Mouse (Mus musculus) urinary bladder, adult 2 months (tissue): ENCODE measurements around the gene Ppm1h. TPM values are rescaled to one million over a fixed set of nuclear protein-coding genes. Genes with fewer than 3 reads are reported as not detected.
"Not testable (repeated sequence)": the region's sequence is repeated elsewhere in the genome, so short reads cannot be mapped to it uniquely, and the experiment has no call there.

Source experiments
- DNase-seq: peaks from one replicate; pipeline ENCODE4 v3.0.0; 2022; ENCODE audit warnings: low spot score
- polyA plus RNA-seq: library from polyadenylated mRNA; depleted of rRNA; stranded (reverse); fragments of >200 nt; gene quantifications from 2 replicates; pipeline ENCODE4 v1.2.3, GENCODE M21; 2012

The Ppm1h gene
- polyA plus RNA-seq, 1 experiment, result 20.9 TPM

GRCm38 (mm10) chr10:122926275-122926674 lies 247.7 kb downstream of the Ppm1h start:
- no peak for DNase-seq

DNA sequence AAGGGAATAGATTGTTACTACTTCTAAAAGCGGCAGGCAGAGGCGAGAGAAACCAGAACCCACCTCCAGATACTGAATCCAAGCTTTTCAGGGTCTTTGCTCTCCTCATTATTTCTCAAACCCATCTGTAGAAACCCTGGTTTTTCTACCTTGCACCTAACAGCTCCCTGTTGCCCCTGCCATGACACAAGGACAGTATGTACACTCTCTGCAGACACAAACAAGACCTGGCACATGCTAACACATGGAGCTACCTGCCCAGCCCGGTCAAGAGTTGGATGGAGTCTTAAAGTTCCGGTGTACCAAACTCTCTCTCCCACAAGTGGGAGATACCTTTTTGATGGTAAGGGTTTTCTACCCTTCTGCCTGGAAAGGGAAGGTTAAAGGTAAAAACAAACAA lies 252.0 kb downstream of the Ppm1h start:
- no peak for DNase-seq

DNA sequence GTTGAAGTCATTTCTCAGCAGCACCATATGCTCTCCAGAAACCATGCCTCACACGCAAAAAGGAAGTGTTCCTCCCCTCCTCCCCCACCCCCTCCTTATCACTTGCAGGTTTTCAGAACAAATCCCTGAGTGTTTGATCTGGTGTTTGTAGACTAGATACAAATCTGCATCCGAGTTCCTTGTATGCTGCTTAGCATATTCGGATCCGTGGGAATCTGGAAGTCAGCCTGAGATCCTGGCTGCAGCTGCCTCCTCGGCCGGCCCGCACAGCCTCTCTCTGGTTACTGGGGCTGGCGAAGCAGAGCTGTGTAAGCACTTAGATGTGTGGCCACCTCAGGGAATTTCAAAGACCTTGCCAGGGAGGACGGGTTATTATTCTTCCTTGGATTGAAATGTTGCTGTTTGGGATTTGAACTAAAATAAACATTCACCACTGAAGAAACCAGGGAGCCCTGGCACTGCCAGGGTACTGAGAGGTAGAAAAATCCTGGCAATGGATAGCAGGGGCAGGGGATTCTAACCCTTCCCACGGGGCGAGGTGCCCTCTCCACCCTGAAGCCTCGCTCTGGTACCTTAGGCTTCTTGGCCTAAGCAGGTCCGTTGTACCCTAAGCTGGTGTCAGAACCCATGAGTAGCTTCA lies 252.8 kb downstream of the Ppm1h start:
- no peak for DNase-seq

DNA sequence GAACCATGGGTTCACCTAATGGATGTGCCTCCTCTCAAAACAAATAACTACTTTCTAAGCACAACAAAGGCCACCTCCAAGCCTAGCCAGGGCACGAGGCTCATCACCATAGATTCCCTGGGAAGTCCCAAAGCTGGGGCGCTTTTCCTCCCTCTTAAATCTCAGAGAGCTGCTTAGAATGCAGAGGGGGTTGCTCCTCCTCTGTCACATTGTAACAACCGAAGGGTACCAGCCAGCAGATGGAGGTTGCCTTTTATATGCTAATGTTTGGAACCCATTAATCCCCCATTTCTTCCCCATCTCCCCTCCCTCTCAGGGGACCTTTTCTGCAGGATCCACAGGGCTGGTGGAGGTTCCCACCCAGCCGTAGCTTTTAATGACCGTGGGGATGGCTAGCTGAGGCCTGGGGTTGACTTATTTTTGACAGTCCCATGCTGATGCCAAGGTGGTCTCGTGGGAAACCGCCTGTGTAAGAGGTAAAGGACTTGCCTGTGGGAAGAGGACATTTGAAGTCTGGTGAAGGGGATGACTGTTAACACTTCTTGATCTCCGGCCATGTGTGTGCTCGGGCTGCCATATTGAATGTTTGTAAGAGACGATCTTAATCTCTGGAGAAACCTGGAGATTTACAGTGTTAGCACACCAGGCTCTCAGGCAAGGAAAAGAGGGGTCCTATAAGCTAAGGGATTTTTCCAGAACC lies 253.4 kb downstream of the Ppm1h start:
- no peak for DNase-seq

GRCm38 (mm10) chr10:122933053-122933838 lies 254.7 kb downstream of the Ppm1h start:
- DNase-seq, result no peak

DNA sequence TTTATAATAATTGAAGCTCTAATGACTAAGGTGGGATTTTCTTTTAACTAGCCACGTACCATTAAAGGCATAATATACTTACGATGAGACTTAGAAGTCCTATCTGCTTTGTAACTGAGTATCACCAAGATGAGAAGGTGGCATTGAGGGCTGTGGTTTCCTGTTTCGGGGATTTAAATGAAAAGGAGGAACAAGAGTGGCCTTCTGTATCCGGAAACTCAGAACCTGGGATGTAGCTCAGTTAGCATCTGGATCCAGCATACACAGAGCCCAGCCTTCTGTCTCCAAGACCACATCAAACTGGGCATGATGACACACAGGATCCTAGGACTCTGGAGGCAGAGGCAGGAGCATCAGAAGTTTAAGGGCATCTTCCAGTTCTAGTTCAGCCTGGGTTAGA lies 256.8 kb downstream of the Ppm1h start:
- not testable (repeated sequence) for DNase-seq

DNA sequence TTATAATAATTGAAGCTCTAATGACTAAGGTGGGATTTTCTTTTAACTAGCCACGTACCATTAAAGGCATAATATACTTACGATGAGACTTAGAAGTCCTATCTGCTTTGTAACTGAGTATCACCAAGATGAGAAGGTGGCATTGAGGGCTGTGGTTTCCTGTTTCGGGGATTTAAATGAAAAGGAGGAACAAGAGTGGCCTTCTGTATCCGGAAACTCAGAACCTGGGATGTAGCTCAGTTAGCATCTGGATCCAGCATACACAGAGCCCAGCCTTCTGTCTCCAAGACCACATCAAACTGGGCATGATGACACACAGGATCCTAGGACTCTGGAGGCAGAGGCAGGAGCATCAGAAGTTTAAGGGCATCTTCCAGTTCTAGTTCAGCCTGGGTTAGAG lies 258.8 kb downstream of the Ppm1h start:
- not testable (repeated sequence) for DNase-seq

GRCm38 (mm10) chr10:122939546-122939945 lies 261.0 kb downstream of the Ppm1h start:
- DNase-seq, result no peak

DNA sequence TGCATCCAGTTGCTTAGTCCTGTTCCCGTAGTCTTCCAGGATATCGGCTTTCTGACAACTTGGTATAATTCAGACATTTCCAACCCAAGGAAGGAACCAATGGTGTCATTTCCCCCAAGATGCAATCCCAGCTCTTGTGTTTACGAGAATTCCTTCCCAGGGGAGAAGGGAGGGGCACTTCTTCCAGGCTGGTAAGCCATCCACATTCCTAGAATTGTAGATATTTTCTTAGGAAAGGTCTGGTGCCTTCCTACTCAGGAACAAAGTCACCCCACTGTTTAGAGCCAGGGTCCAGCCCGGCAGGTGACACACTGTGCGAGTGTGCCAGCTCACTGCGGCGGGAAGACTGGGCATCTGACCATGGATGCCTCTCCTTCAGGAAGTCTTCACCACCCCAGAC lies 264.2 kb downstream of the Ppm1h start:
- no peak for DNase-seq

DNA sequence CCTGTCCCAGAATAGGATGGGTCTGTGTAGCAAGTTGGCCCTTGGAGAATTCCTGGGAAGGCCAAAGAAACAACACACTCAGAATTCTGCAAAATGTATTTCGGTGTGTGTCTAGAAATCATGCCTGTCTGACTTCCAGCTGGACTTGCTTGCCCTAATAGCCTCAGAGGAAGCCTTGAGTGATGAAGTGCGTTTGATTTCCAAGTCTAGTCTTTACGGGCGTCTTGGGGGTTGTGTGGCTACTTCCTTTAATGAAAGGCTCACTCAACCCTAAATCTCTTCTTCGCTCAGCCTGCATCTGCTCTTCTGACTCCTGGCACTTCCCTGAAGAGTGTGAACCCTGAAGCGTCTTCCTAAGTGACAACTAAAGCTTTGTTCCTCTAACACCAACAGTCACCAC lies 265.3 kb downstream of the Ppm1h start:
- no peak for DNase-seq

DNA sequence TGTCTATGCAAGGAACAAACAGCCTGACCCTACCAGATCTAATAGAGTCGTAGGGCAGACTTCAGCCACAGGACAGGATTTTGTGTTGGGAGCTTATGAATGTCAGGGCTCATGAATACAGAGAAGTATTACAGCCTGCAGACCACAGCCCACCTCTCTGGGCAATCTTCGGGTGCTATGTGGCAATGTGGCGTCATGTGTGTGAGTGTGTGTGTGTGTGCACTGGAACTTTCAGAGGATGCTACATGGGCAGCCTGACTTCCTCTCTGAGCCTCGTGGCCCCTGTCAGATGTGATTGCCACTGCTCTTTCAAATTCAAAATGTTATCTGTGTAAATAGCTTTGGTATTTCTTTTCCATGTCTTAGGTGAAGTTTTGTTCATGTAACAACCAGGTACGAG lies 266.3 kb downstream of the Ppm1h start:
- no peak for DNase-seq

DNA sequence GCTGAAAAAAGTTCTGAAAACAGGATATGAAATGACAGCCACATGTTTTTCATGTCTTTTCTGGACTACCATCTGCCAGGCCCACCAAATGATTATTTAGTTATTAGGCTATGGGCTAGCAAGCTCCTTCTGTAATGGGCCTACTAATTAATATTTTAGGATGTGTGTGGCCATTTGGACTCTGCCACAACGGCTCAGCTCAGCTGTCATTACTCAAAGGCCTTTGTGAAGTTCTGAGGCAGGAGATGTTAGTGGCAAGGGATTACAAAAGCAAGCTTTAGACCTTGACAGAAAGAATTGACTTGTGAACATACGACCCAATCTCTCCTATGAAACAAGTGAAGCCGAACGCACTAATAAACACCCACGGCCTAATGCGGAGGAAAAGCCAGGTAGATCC lies 272.4 kb downstream of the Ppm1h start:
- DNase-seq, result no peak

DNA sequence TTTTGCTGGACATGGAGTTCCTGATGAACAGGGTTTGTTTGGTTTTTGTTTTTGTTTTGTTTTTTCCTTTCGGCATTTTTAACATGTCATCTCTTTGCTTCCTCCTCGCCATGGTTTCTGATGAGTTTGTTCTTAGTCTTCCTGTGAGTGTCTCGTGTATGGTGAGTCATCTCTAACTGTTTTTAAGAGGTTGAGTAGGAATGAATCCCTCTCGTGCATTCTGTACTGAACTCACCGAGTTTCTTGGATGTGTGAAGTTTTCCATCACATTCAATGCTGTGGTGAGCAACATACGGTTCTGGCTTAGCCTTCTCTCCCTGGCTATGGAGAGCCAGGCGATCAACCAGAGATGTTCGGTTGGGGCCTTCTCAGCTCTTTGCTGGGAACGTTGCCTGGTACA lies 275.0 kb downstream of the Ppm1h start:
- DNase-seq, result no peak

DNA sequence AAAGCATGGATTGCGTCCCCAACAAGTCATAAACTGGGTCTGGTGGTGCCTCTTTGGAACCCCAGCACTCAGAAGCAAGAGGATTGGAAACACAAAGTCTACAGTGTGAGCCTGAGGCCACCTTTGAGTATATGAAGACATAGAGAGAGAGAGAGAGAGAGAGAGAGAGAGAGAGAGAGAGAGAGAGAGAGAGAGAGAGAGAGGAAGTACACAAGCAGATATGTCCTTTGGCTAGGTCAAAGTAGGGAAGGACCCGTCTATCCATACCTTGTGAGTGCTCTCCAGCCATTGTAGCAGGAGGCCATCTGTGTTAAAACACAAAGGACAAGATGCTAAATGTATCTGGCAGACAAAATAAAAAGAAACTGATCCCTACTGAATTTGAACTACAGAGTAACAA lies 279.4 kb downstream of the Ppm1h start:
- no peak for DNase-seq

- DNase-seq, result no peak
Observed at GRCm38 (mm10) chr10:122958699-122959098, 280.1 kb downstream of the Ppm1h start.

DNA sequence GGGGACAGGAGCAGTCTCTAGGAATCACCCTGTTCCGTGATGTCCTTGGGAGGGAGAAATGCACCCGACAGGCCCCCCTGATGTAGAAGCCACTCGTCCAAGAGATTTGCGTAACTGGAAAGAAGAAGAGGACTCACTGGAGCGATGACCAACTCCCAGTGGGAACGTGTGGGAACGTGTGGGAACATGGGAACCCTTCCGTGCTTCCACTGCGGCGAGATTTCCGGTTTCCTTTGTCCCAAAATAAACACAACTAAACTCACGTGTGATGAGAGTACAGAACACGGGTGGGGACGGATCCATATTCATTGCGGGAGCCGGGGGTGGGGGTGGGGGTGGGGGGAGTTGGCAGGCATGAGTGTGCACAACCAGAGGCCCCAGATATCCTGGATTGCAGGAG lies 281.7 kb downstream of the Ppm1h start:
- DNase-seq, result no peak

GRCm38 (mm10) chr10:122960738-122961137 lies 282.2 kb downstream of the Ppm1h start:
- no peak for DNase-seq

DNA sequence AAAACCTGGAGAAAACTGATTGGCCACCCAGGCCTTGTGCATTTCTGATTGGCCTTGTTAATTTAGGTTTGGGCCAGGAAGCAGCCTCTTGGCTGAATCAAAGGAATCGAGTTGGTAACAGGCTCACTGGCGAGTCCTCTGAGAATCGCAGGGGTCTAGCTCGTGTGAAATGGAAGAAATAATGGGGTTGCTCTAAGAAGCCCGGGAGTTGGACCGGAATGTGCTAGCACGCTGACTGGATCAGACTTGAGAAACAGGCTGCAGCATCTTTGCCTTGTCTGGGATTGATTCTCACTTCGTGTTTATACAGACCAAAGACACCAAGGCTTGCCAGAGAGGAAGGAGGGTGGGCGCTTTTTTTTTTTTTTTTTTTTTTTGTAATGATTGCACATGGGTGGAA lies 282.9 kb downstream of the Ppm1h start:
- DNase-seq, result no peak

- DNase-seq, result no peak
Observed at GRCm38 (mm10) chr10:122962651-122963050, 284.1 kb downstream of the Ppm1h start.

GRCm38 (mm10) chr10:122963463-122964240 lies 285.1 kb downstream of the Ppm1h start:
- DNase-seq, result no peak

DNA sequence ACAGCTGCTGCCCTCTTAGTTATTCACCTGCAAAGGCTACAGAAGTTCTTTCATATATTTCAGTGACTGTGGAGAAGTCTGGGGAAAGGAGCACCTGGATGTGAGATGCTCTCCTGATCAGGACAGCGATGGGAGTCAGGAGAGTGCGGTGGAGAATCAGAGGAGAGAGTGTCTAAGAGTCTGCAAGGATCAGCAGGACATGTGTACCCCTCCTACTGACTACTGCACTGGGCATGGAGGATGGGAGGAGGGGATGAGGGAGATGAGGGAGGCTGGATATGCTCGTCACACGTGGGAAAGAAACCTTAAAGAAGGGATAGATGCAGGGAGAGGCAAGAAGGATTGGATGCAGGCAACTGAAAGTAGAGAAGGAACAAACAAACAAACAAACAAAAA lies 285.7 kb downstream of the Ppm1h start:
- no peak for DNase-seq

- DNase-seq, result not testable (repeated sequence)
Observed at GRCm38 (mm10) chr10:122965650-122966049, 287.1 kb downstream of the Ppm1h start.
